Mouse (Mus musculus) frontal cortex, postnatal 10 days (tissue): ENCODE data around the gene Slc4a1.
"Not testable (repeated sequence)": the region's sequence is repeated elsewhere in the genome, so short reads cannot be mapped to it uniquely, and the experiment has no call there.

Experiments
- DNase-seq, 2 experiments: peaks; one replicate each; pipeline ENCODE4 v3.0.0; 2022; ENCODE audit warnings: low spot score in 2 of 2, mixed read lengths in 1 of 2

The Slc4a1 gene

GRCm38 (mm10) chr11:102366103-102366502 is at the start of gene Slc4a1:
TSS of gene Slc4a1 (minus strand) at chr11:102366203.
- not testable (repeated sequence) for DNase-seq

DNA sequence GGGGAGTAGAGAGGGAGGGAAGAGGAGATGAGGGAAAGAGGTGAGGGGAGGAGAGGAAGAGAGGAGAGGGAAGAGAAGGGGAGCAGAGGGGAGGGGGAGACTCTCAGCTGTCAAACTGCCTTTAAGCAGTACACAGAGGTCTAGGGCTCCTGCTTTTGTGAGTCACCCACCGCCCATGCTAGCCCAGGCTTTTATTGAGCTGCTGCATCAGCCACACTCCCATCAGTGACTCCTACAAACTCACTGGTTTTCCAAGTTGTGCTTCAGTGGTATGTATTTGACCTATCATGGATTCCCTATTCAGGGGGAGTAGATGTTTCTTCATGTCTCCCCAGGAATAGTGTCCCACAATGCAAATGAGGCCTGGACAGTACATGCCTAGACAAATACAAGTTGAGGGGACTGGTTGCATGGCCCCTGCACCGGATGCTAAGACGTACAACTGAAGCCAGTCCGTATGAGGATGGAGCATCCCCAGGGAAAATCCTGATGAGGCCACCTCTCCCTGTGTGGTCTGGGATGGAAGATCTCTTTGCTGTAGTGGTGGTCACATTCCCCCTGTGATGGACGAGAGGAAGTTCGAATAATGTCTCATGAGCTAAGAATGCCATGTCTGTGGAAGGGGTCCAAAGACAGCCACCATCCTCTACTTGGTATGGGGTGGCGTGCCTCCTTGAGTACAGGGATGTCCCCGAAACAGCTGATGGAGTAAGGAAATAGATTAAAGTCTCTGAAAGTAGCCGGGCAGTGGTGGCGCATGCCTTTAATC is 49.2 kb upstream of the Slc4a1 start:
- no peak for DNase-seq

DNA sequence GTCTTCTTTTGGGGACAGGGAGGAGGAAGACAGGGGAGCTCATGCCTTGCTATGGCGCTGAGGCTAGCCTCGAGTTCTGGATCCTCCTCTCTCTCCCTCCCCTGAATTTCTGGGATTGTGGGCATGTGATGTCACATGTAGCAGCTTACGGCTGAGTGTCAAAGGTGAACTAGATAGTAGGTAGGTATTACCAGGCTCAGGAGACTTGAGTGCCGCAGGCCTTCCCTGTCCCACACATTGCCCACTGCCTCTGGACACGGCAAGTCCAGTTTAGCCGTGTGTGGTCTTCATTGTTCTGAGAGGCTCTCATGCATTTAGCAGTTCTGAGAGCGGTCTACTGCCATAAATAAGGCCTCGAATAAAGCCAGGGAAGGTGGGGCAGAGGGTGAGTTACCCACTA is 47.1 kb upstream of the Slc4a1 start:
- DNase-seq: no peak

DNA sequence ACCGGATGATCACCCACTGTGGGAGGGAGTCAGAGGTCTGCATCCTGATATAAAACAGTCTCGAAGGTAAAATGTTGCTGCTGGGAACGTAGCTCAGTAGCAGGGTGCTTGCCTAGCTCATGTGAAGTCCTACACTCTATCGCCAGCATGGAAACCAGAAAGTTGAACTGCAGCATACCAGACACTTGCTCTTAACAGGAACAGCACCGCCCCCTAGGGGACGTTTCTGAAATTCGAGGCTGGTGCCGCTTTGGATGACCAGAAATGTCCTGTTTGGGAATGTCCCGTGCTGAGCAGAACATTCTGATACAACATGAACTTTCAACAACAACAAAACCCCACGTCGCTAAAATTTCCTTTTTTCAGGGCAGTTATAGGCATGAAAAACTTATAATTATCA is 45.7 kb upstream of the Slc4a1 start:
- DNase-seq: peak in 1 of 2 experiments; percentile 83

DNA sequence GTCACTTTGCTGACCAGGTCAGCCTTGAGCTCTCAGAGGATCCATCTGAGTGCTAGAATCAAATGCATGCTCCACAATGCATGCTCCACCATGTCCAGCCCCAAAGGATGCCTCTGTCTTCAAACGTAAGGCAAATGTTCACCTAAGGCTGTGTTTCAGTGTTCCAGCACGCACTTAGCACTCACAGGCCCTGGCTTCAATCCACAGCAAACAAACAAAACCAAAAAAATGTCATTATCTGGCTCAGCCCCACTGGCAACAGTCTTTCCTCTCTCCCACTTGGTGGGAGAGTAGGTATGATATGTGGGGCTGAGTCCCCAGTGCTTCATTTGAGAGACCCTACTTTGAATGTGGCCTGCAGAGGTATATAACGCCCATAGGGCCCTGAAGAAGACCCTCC is 45.1 kb upstream of the Slc4a1 start:
- DNase-seq: no peak

GRCm38 (mm10) chr11:102410345-102410744 is 44.3 kb upstream of the Slc4a1 start:
- not testable (repeated sequence) for DNase-seq

- no peak for DNase-seq
These were observed 43.9 kb upstream of the Slc4a1 start for GRCm38 (mm10) chr11:102409795-102410330.

GRCm38 (mm10) chr11:102408888-102409794 is 43.1 kb upstream of the Slc4a1 start:
- DNase-seq: no peak

- peak; percentile 95 to 96 for DNase-seq
These were observed 42.4 kb upstream of the Slc4a1 start for GRCm38 (mm10) chr11:102408344-102408876.

GRCm38 (mm10) chr11:102407834-102408215 is 41.8 kb upstream of the Slc4a1 start, which contains the start of gene Slc25a39:
TSS of gene Slc25a39 (minus strand) at chr11:102407946.
- no peak for DNase-seq

- DNase-seq: peak; percentile 83 to 89
These were observed 41.2 kb upstream of the Slc4a1 start for GRCm38 (mm10) chr11:102406900-102407833.

- DNase-seq: no peak
These were observed 40.4 kb upstream of the Slc4a1 start for GRCm38 (mm10) chr11:102406401-102406800.

GRCm38 (mm10) chr11:102405544-102406285 is 39.7 kb upstream of the Slc4a1 start:
- no peak for DNase-seq

DNA sequence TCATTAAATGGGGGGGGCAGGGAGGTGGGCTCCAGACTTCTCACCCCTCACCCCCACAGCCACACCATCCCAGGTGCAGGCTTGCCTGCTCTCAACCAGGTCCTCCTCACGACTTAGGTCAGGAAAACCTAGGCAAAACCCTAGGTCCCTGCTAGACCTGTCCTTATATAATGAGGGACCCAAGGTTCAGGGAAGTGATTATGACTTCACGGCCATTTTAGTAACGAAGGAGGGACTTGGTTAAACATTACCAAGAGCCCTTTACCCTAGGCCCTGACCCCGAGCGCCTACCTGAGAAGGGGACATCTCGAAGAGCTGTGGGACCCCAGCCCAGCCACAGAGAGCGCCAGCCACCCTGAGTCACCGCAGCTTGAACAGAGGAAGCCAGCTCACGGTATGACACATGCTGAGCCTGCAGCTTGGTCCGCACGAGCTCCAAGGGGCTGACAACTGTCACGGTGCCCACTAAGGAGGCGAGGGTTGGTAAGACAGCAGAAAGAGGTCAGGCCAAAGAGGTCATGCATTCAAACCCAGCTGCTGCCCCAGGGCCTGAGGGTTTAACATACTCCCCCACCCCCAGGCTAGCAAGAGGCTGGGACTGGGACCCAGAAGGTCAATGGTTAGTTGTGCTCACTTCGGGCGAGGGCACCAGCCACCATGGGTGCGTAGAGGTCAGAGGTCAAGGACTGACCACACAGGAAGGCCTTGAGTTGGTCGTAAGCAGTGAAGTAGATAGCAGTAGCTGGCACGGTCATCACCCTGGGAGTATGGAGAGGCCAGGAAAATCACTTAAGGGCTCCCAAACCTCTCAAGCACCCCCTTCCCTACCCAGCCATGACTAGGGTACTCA is 38.4 kb upstream of the Slc4a1 start:
- DNase-seq: no peak

DNA sequence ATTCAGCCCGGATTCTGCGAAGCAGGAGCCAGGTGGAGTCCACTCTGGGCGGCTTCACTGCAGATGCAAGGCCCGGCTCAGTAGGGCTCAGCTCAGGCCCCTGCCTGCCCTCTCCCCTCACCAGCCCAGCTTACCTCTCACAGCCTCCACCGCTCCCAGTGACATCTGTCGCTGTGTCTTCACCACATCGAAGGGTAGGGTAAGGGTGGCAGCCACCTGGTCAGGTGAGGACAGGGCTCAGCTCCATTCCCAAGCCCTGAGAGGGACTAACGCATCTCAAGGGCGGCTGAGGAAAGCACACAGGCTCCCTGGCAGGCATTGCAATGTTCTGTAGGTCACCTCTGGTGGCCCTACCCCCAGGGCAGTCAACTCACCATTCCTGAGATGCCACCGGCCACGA is 37.7 kb upstream of the Slc4a1 start:
- no peak for DNase-seq

DNA sequence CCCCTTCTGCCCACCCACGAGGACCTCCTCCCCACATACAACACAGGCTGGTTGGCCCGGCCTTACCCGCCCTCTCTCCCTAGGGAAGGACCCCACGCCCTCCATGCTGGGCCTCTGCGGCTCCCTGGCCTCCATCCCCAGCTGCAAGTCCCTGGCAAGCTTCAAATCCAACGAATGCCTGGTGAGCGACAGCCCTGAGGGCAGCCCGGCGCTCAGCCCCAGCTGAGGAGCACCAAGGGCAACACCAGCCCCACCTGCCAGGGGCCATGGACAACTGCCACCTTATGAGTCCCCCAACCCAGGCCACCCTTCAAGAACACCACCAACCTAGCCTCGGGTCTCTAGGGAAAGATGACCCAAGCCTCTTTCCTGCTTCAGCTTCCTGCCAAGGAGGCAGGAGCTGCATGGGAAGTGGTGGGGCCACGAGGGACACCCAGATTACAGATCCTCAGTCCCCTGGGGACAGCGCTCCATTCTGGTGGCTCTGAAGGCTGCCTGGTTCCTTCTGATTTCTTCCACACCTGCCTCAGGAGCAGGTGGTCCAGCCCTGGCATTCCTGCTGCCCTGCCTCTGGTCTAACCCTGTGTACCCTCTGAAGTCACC is 36.0 kb upstream of the Slc4a1 start:
- DNase-seq: no peak

DNA sequence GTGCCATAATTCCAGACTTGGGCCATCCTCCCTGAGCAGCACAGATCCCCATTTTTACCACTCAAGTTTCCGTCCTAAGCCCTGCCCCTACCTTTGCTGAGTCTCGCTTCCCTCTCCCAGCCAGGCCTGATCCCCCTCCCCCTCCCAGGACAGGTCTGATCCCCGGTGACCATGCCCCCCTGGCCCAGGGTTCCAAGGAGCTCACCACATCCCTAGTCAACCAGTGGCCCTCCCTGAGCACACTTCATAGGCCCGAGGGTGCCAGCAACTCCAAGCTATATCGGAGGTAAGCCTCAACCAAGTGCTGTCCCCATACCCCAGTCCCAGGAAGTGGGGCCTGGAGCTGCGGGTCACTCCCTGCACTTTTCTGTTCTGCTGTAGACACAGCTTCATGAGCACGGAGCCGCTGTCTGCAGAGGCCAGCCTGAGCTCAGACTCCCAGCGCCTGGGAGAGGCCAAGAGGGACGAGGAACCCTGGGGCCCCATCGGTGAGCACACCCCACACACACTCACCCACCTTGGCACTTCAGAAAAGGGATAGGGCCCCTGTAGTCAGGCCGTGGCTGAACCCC is 34.6 kb upstream of the Slc4a1 start:
- DNase-seq: no peak

- peak in 1 of 2 experiments; percentile 30 for DNase-seq
These were observed 33.6 kb upstream of the Slc4a1 start for GRCm38 (mm10) chr11:102399610-102400072.
